Mouse (Mus musculus) ZHBTc4 (cell line): Measurements from ENCODE around the gene Mrpl39.

Experiments used
- DNase-seq: peaks from one replicate; pipeline ENCODE4 v3.0.0-alpha.2; 2011; ENCODE audit warnings: low read depth, low spot score

The Mrpl39 gene

GRCm38 (mm10) chr16:84744703-84745490, 9.4 kb upstream of the Mrpl39 start:
- no peak for DNase-seq

- DNase-seq: peak; percentile 69
These were observed 1.8 kb upstream of the Mrpl39 start for GRCm38 (mm10) chr16:84737358-84737757.

- DNase-seq: no peak
These were observed 756 bp downstream of the Mrpl39 start for GRCm38 (mm10) chr16:84734806-84735165.

- no peak for DNase-seq
These were observed 14.9 kb downstream of the Mrpl39 start for GRCm38 (mm10) chr16:84720670-84721069.

GRCm38 (mm10) chr16:84718250-84718649, 17.3 kb downstream of the Mrpl39 start:
- no peak for DNase-seq

- DNase-seq: no peak
These were observed 17.8 kb downstream of the Mrpl39 start for GRCm38 (mm10) chr16:84717618-84718248.

- no peak for DNase-seq
These were observed 18.6 kb downstream of the Mrpl39 start for GRCm38 (mm10) chr16:84716724-84717617.

- no peak for DNase-seq
These were observed 19.3 kb downstream of the Mrpl39 start for GRCm38 (mm10) chr16:84716197-84716596.

- DNase-seq: no peak
These were observed 20.6 kb downstream of the Mrpl39 start for GRCm38 (mm10) chr16:84714978-84715377.

- no peak for DNase-seq
These were observed 21.6 kb downstream of the Mrpl39 start for GRCm38 (mm10) chr16:84713926-84714325.

GRCm38 (mm10) chr16:84713156-84713555, 22.4 kb downstream of the Mrpl39 start:
- no peak for DNase-seq

GRCm38 (mm10) chr16:84708649-84709048, 26.9 kb downstream of the Mrpl39 start:
- no peak for DNase-seq

- no peak for DNase-seq
These were observed 27.7 kb downstream of the Mrpl39 start for GRCm38 (mm10) chr16:84707802-84708201.

GRCm38 (mm10) chr16:84706571-84706970, 29.0 kb downstream of the Mrpl39 start:
- DNase-seq: no peak

- no peak for DNase-seq
These were observed 30.0 kb downstream of the Mrpl39 start for GRCm38 (mm10) chr16:84705507-84705906.

GRCm38 (mm10) chr16:84704661-84705240, 30.8 kb downstream of the Mrpl39 start:
- DNase-seq: no peak

GRCm38 (mm10) chr16:84703769-84704660, 31.5 kb downstream of the Mrpl39 start:
- no peak for DNase-seq

- DNase-seq: peak; percentile 58
These were observed 32.3 kb downstream of the Mrpl39 start for GRCm38 (mm10) chr16:84703129-84703768.

GRCm38 (mm10) chr16:84702230-84703128, 33.1 kb downstream of the Mrpl39 start:
- peak; percentile 62 for DNase-seq
